Mouse (Mus musculus): Measurements from ENCODE around the gene Aamp.

Gene Aamp

GRCm38 (mm10) chr1:74281886-74282285 is 2.7 kb downstream of the Aamp start:
- DNase-seq, result no peak

GRCm38 (mm10) chr1:74281372-74281771 is 3.2 kb downstream of the Aamp start:
- DNase-seq, result no peak

GRCm38 (mm10) chr1:74280591-74281325 is 3.8 kb downstream of the Aamp start:
- no peak for DNase-seq

GRCm38 (mm10) chr1:74278988-74279387 is 5.5 kb downstream of the Aamp start:
- DNase-seq, result no peak

- DNase-seq, result no peak
Observed at GRCm38 (mm10) chr1:74278538-74278937, 6.0 kb downstream of the Aamp start, which contains the start of gene Gpbar1. TSS of gene Gpbar1 (plus strand) at chr1:74278550.

- peak; percentile 59 to 77 for DNase-seq
Observed at GRCm38 (mm10) chr1:74277883-74278537, 6.5 kb downstream of the Aamp start.

- peak; percentile 31 to 54 for DNase-seq
Observed at GRCm38 (mm10) chr1:74277041-74277440, 7.5 kb downstream of the Aamp start.

- peak; percentile 41 to 58 for DNase-seq
Observed at GRCm38 (mm10) chr1:74275015-74275414, 9.5 kb downstream of the Aamp start.

GRCm38 (mm10) chr1:74271659-74272058 is 12.9 kb downstream of the Aamp start:
- no peak for DNase-seq

GRCm38 (mm10) chr1:74268750-74269149 is 15.8 kb downstream of the Aamp start:
- DNase-seq, result no peak

- DNase-seq, result no peak
Observed at GRCm38 (mm10) chr1:74262510-74262909, 22.0 kb downstream of the Aamp start.

GRCm38 (mm10) chr1:74256782-74257181 is 27.8 kb downstream of the Aamp start:
- no peak for DNase-seq

GRCm38 (mm10) chr1:74255704-74256345 is 28.7 kb downstream of the Aamp start:
- DNase-seq, result no peak

- no peak for DNase-seq
Observed at GRCm38 (mm10) chr1:74250096-74250495, 34.4 kb downstream of the Aamp start.

GRCm38 (mm10) chr1:74249331-74249980 is 35.1 kb downstream of the Aamp start:
- peak; percentile 57 to 69 for DNase-seq

GRCm38 (mm10) chr1:74248799-74249198 is 35.7 kb downstream of the Aamp start:
- peak; percentile 27 to 54 for DNase-seq

GRCm38 (mm10) chr1:74245525-74245924 is 39.0 kb downstream of the Aamp start:
- DNase-seq, result no peak

- no peak for DNase-seq
Observed at GRCm38 (mm10) chr1:74240832-74241231, 43.7 kb downstream of the Aamp start.

- peak; percentile 54 to 70 for DNase-seq
Observed at GRCm38 (mm10) chr1:74240311-74240710, 44.2 kb downstream of the Aamp start.

GRCm38 (mm10) chr1:74239618-74240017 is 44.9 kb downstream of the Aamp start:
- peak; percentile 15 to 24 for DNase-seq

GRCm38 (mm10) chr1:74239162-74239561 is 45.4 kb downstream of the Aamp start:
- DNase-seq, result no peak

GRCm38 (mm10) chr1:74238136-74238535 is 46.4 kb downstream of the Aamp start:
- no peak for DNase-seq

- DNase-seq, result no peak
Observed at GRCm38 (mm10) chr1:74237671-74238070, 46.9 kb downstream of the Aamp start.

Data from kidney, postnatal 4 days (tissue).